Mouse (Mus musculus) ES-Bruce4 (cell line): ENCODE data around the gene Pus7l.

ENCODE experiments used
- CTCF ChIP-seq: IDR thresholded peaks from one replicate; pipeline ENCODE4 v1.8.1; 2011; ENCODE audit warnings: low read depth, low read length
- EP300 ChIP-seq: IDR thresholded peaks from 2 replicates; pipeline ENCODE4 v1.6.1; 2011; ENCODE audit warnings: low read depth, low read length; ENCODE audit not compliant: insufficient read depth

GRCm38 (mm10) chr15:94565854-94566253, 22.5 kb upstream of the Pus7l start:
- TF ChIP-seq EP300 = no peak
- no peak for TF ChIP-seq CTCF
